9 mouse cellular contexts compared by ENCODE assay signal in the genomic region with DNA sequence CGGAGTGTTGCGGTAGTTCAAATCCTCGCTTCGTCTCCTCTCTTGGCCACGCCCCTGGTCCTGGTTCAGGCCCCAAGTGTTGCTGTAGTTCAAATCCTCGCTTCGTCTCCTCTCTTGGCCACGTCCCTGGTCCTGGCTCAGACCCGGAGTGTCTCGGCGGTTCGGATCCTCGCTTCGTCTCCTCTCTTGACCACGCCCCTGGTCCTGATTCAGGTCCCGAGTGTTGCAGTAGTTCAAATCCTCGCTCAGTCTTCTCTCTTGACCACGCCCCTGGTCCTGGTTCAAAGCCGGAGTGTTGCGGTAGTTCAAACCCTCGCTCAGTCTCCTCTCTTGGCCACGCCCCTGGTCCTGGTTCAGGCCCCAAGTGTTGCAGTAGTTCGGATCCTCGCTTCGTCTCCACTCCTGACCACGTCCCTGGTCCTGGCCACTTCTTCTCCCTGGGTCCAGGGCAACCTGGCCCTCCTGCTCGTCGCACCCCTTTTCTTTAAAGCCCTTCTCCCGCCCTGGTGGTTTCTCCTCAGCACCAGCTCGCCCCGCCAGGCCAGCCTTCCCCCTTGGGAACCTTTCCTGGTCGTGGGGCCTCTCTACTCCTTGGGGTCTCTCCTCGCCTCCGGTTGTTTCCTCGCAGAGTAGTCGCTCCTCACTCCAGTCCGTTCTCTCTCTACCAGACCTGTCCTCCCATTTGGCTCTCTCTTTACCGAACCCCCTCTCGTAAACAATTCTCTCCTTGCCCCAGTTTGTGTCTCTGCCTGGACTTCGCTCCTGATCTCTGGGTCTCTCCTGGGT. TPM values are rescaled to one million over a fixed set of nuclear protein-coding genes. Genes with fewer than 3 reads are reported as not detected.
DNase-seq lines count a peak whose midpoint lies in the region; ATAC-seq and TF ChIP-seq lines count a peak whose summit lies in the region.
"Not testable (repeated sequence)": the region's sequence is repeated elsewhere in the genome, so short reads cannot be mapped to it uniquely, and the experiment has no call there.
"Had no signal": no experiment of that assay in that cellular context is flagged by ENCODE, and none has a peak within 500 bp of the region (broad histone marks: within the 10 kb centered on the region; RNA-seq: fewer than 3 reads in every experiment).

No protein-coding gene starts in this region.

- 13% methylated on average over 40 of the region's 40 CpGs for WGBS in forebrain, embryonic 10.5 days
- 14% methylated on average over 40 of the region's 40 CpGs for WGBS in heart, embryonic 10.5 days
- WGBS in hindbrain, embryonic 13.5 days: 17% methylated on average over 40 of the region's 40 CpGs
- WGBS in kidney, embryonic 16.5 days: 13% methylated on average over 40 of the region's 40 CpGs
- WGBS in liver, embryonic 13.5 days (ENCODE audit: insufficient replicate concordance): 30% methylated on average over 40 of the region's 40 CpGs
- 18% methylated on average over 40 of the region's 40 CpGs for whole genome bisulfite sequencing in midbrain, embryonic 14.5 days
- 29% methylated on average over 40 of the region's 40 CpGs for WGBS in olfactory bulb, adult 2 months

- not testable (repeated sequence) for TF ChIP-seq CTCF in E14TG2a.4 (conservative IDR thresholded peaks at IDR 0.05; ENCODE audit: low read length); olfactory bulb, adult 2 months (IDR thresholded peaks at IDR 0.05; ENCODE audit: insufficient read depth, low read depth, low read length)

- ATAC-seq in hindbrain, embryonic 13.5 days (ENCODE audit: low FRiP score): peak; percentile 22; the same call in 1 of the 2 replicates
- ATAC-seq in kidney, embryonic 16.5 days (ENCODE audit: low FRiP score, low TSS enrichment): peak; percentile 5; the same call in 1 of the 2 replicates
- not testable (repeated sequence) for ATAC-seq in liver, embryonic 13.5 days (ENCODE audit: low read depth); midbrain, embryonic 14.5 days (ENCODE audit: low FRiP score, low TSS enrichment)

- not testable (repeated sequence) for TF ChIP-seq POLR2A in olfactory bulb, adult 2 months (IDR thresholded peaks at IDR 0.05; ENCODE audit: insufficient read depth, low read depth, low read length)

- peaks cover 30% of the 10 kb centered on the region for H3K9me3 ChIP-seq in E14TG2a.4 (ENCODE audit: low read length)
- H3K9me3 ChIP-seq in forebrain, embryonic 10.5 days: peaks cover 14% of the 10 kb centered on the region; the same call in 1 of the 2 replicates
- H3K9me3 ChIP-seq in heart, embryonic 10.5 days; hindbrain, embryonic 13.5 days; liver, embryonic 13.5 days (replicated peaks); midbrain, embryonic 14.5 days (ENCODE audit: control insufficient read depth, low read length): not testable (repeated sequence)
- H3K9me3 ChIP-seq in kidney, embryonic 16.5 days (ENCODE audit: low read length): peaks cover 23% of the 10 kb centered on the region

- H3K9ac ChIP-seq in hindbrain, embryonic 13.5 days; kidney, embryonic 16.5 days (replicated peaks; ENCODE audit: low read length); liver, embryonic 13.5 days; midbrain, embryonic 14.5 days (replicated peaks; ENCODE audit: low read length): not testable (repeated sequence)

- not testable (repeated sequence) for H3K36me3 ChIP-seq in E14TG2a.4 (ENCODE audit: insufficient read depth, low read length); forebrain, embryonic 10.5 days (replicated peaks); heart, embryonic 10.5 days; hindbrain, embryonic 13.5 days; kidney, embryonic 16.5 days (ENCODE audit: insufficient read depth, low read length); liver, embryonic 13.5 days; midbrain, embryonic 14.5 days (ENCODE audit: control insufficient read depth, insufficient read depth, low read length)

- DNase-seq in forebrain, embryonic 10.5 days (ENCODE audit: extremely low spot score, low spot score); heart, embryonic 10.5 days (ENCODE audit: low spot score); liver, embryonic 13.5 days; midbrain, embryonic 14.5 days: not testable (repeated sequence)

- H3K27ac ChIP-seq in forebrain, embryonic 10.5 days; heart, embryonic 10.5 days; hindbrain, embryonic 13.5 days; kidney, embryonic 16.5 days (ENCODE audit: low read length); liver, embryonic 13.5 days; midbrain, embryonic 14.5 days (replicated peaks; ENCODE audit: low read depth, low read length); olfactory bulb, adult 2 months (ENCODE audit: insufficient read depth, low read depth, low read length): not testable (repeated sequence)

- peak overlapping the region; percentile 55 for H3K4me3 ChIP-seq in E14TG2a.4 (replicated peaks; ENCODE audit: low read length)
- peak overlapping the region; percentile 49 for H3K4me3 ChIP-seq in forebrain, embryonic 10.5 days
- peak overlapping the region; percentile 17; the same call in 1 of the 2 replicates for H3K4me3 ChIP-seq in heart, embryonic 10.5 days
- H3K4me3 ChIP-seq in hindbrain, embryonic 13.5 days: peak overlapping the region; percentile 29
- peak overlapping the region; percentile 11; the same call in 1 of the 2 replicates for H3K4me3 ChIP-seq in kidney, embryonic 16.5 days (ENCODE audit: low read length)
- H3K4me3 ChIP-seq in liver, embryonic 13.5 days (replicated peaks): not testable (repeated sequence)
- peak overlapping the region; percentile 24 for H3K4me3 ChIP-seq in midbrain, embryonic 14.5 days (replicated peaks; ENCODE audit: low read depth, low read length)
- peak overlapping the region; percentile 28 for H3K4me3 ChIP-seq in olfactory bulb, adult 2 months (ENCODE audit: insufficient read depth, low read depth, low read length)

- peak overlapping the region; percentile 48 for H3K4me2 ChIP-seq in hindbrain, embryonic 13.5 days
- peak overlapping the region; percentile 36 for H3K4me2 ChIP-seq in kidney, embryonic 16.5 days (replicated peaks; ENCODE audit: low read depth, low read length)
- peak overlapping the region; percentile 67 for H3K4me2 ChIP-seq in liver, embryonic 13.5 days
- peak overlapping the region; percentile 52 for H3K4me2 ChIP-seq in midbrain, embryonic 14.5 days (ENCODE audit: low read length)

- H3K27me3 ChIP-seq in E14TG2a.4 (ENCODE audit: insufficient read depth, low read length); kidney, embryonic 16.5 days (ENCODE audit: insufficient read depth, low read length); liver, embryonic 13.5 days; midbrain, embryonic 14.5 days (ENCODE audit: control insufficient read depth, insufficient read depth, low read length): not testable (repeated sequence)
- H3K27me3 ChIP-seq in forebrain, embryonic 10.5 days (ENCODE audit: poor library complexity, severe bottlenecking): peaks cover 24% of the 10 kb centered on the region
- peaks cover 21% of the 10 kb centered on the region for H3K27me3 ChIP-seq in heart, embryonic 10.5 days (ENCODE audit: insufficient read depth, poor library complexity, severe bottlenecking)
- H3K27me3 ChIP-seq in hindbrain, embryonic 13.5 days: peaks cover 19% of the 10 kb centered on the region

- H3K4me1 ChIP-seq in E14TG2a.4 (replicated peaks; ENCODE audit: low read depth, low read length): peaks cover 24% of the 10 kb centered on the region
- H3K4me1 ChIP-seq in forebrain, embryonic 10.5 days: peaks cover 26% of the 10 kb centered on the region
- H3K4me1 ChIP-seq in heart, embryonic 10.5 days: peaks cover 14% of the 10 kb centered on the region
- peaks cover 20% of the 10 kb centered on the region; the same call in 1 of the 2 replicates for H3K4me1 ChIP-seq in hindbrain, embryonic 13.5 days (replicated peaks)
- H3K4me1 ChIP-seq in kidney, embryonic 16.5 days (ENCODE audit: insufficient read depth, low read length): peaks cover 14% of the 10 kb centered on the region; the same call in 1 of the 2 replicates
- peaks cover 21% of the 10 kb centered on the region for H3K4me1 ChIP-seq in liver, embryonic 13.5 days (replicated peaks)
- H3K4me1 ChIP-seq in midbrain, embryonic 14.5 days (ENCODE audit: control insufficient read depth, insufficient read depth, low read length): not testable (repeated sequence)
- peaks cover 21% of the 10 kb centered on the region for H3K4me1 ChIP-seq in olfactory bulb, adult 2 months (ENCODE audit: control insufficient read depth, insufficient read depth, low read length)

RNA-seq across cellular contexts. Expression of a gene that starts 0.9 kb away (rescaled TPM):
- 0.33 and 0.38 TPM in 2 replicates for polyA plus RNA-seq in forebrain, embryonic 10.5 days (2016; fragmentation: Nextera tagmentation; extraction: Ambion mirVana)
- 0.14 and 0.59 TPM in 2 replicates for polyA plus RNA-seq in heart, embryonic 10.5 days (2016; fragmentation: Nextera tagmentation; extraction: Ambion mirVana)
- 2.0 and 3.6 TPM in 2 replicates for polyA plus RNA-seq in hindbrain, embryonic 13.5 days (2015; fragmentation: Nextera tagmentation; extraction: Ambion mirVana)
- 0.63 and 1.2 TPM in 2 replicates for polyA plus RNA-seq in kidney, embryonic 16.5 days (2015; fragmentation: Nextera tagmentation; extraction: Ambion mirVana)
- polyA plus RNA-seq in liver, embryonic 13.5 days (2015; fragmentation: Nextera tagmentation; extraction: Ambion mirVana): 0.09 and 0.22 TPM in 2 replicates
- 3.6 TPM in 2 replicates for polyA plus RNA-seq in midbrain, embryonic 14.5 days (2014; fragmentation: Nextera tagmentation; extraction: Ambion mirVana)
- polyA plus RNA-seq in olfactory bulb, adult 2 months (2012; ENCODE audit: insufficient read depth, insufficient read length, low replicate concordance, missing spikeins): not detected in 2 replicates
- polyA plus RNA-seq: erythroblast, embryonic 14.5 days had no signal

RNA-seq across cellular contexts. Expression of a gene that starts 19.3 kb away (rescaled TPM):
- polyA plus RNA-seq in forebrain, embryonic 10.5 days (2016; fragmentation: Nextera tagmentation; extraction: Ambion mirVana): 0.64 and 0.79 TPM in 2 replicates
- 1.7 and 2.4 TPM in 2 replicates for polyA plus RNA-seq in heart, embryonic 10.5 days (2016; fragmentation: Nextera tagmentation; extraction: Ambion mirVana)
- polyA plus RNA-seq in hindbrain, embryonic 13.5 days (2015; fragmentation: Nextera tagmentation; extraction: Ambion mirVana): 0.43 and 0.57 TPM in 2 replicates
- polyA plus RNA-seq in kidney, embryonic 16.5 days (2015; fragmentation: Nextera tagmentation; extraction: Ambion mirVana): 1.5 and 1.7 TPM in 2 replicates
- polyA plus RNA-seq in liver, embryonic 13.5 days (2015; fragmentation: Nextera tagmentation; extraction: Ambion mirVana): 1.5 and 1.6 TPM in 2 replicates
- 0.54 and 0.85 TPM in 2 replicates for polyA plus RNA-seq in midbrain, embryonic 14.5 days (2014; fragmentation: Nextera tagmentation; extraction: Ambion mirVana)
- polyA plus RNA-seq in olfactory bulb, adult 2 months (2012; ENCODE audit: insufficient read depth, insufficient read length, low replicate concordance, missing spikeins): not detected in 2 replicates
- polyA plus RNA-seq: erythroblast, embryonic 14.5 days had no signal

RNA-seq across cellular contexts. Expression of a gene that starts 25.2 kb away (rescaled TPM):
- polyA plus RNA-seq in forebrain, embryonic 10.5 days (2016; fragmentation: Nextera tagmentation; extraction: Ambion mirVana): 103 and 108 TPM in 2 replicates
- 126 and 131 TPM in 2 replicates for polyA plus RNA-seq in heart, embryonic 10.5 days (2016; fragmentation: Nextera tagmentation; extraction: Ambion mirVana)
- polyA plus RNA-seq in hindbrain, embryonic 13.5 days (2015; fragmentation: Nextera tagmentation; extraction: Ambion mirVana): 79.0 and 79.8 TPM in 2 replicates
- polyA plus RNA-seq in kidney, embryonic 16.5 days (2015; fragmentation: Nextera tagmentation; extraction: Ambion mirVana): 134 and 143 TPM in 2 replicates
- polyA plus RNA-seq in liver, embryonic 13.5 days (2015; fragmentation: Nextera tagmentation; extraction: Ambion mirVana): 49.5 and 51.2 TPM in 2 replicates
- 86.6 and 107 TPM in 2 replicates for polyA plus RNA-seq in midbrain, embryonic 14.5 days (2014; fragmentation: Nextera tagmentation; extraction: Ambion mirVana)
- not detected in 2 replicates for polyA plus RNA-seq in olfactory bulb, adult 2 months (2012; ENCODE audit: insufficient read depth, insufficient read length, low replicate concordance, missing spikeins)

RNA-seq across cellular contexts. Expression of a gene that starts 32.5 kb away (rescaled TPM):
- 290 and 304 TPM in 2 replicates for polyA plus RNA-seq in forebrain, embryonic 10.5 days (2016; fragmentation: Nextera tagmentation; extraction: Ambion mirVana)
- 244 and 267 TPM in 2 replicates for polyA plus RNA-seq in heart, embryonic 10.5 days (2016; fragmentation: Nextera tagmentation; extraction: Ambion mirVana)
- 303 and 305 TPM in 2 replicates for polyA plus RNA-seq in hindbrain, embryonic 13.5 days (2015; fragmentation: Nextera tagmentation; extraction: Ambion mirVana)
- polyA plus RNA-seq in kidney, embryonic 16.5 days (2015; fragmentation: Nextera tagmentation; extraction: Ambion mirVana): 270 and 282 TPM in 2 replicates
- 136 and 155 TPM in 2 replicates for polyA plus RNA-seq in liver, embryonic 13.5 days (2015; fragmentation: Nextera tagmentation; extraction: Ambion mirVana)
- 290 and 302 TPM in 2 replicates for polyA plus RNA-seq in midbrain, embryonic 14.5 days (2014; fragmentation: Nextera tagmentation; extraction: Ambion mirVana)
- not detected in 2 replicates for polyA plus RNA-seq in olfactory bulb, adult 2 months (2012; ENCODE audit: insufficient read depth, insufficient read length, low replicate concordance, missing spikeins)

RNA-seq across cellular contexts. Expression of a gene that starts 35.3 kb away (rescaled TPM):
- 2.9 and 4.1 TPM in 2 replicates for polyA plus RNA-seq in forebrain, embryonic 10.5 days (2016; fragmentation: Nextera tagmentation; extraction: Ambion mirVana)
- 8.2 and 9.7 TPM in 2 replicates for polyA plus RNA-seq in heart, embryonic 10.5 days (2016; fragmentation: Nextera tagmentation; extraction: Ambion mirVana)
- polyA plus RNA-seq in hindbrain, embryonic 13.5 days (2015; fragmentation: Nextera tagmentation; extraction: Ambion mirVana): 1.7 and 2.1 TPM in 2 replicates
- 7.5 and 8.5 TPM in 2 replicates for polyA plus RNA-seq in kidney, embryonic 16.5 days (2015; fragmentation: Nextera tagmentation; extraction: Ambion mirVana)
- 3.1 and 4.4 TPM in 2 replicates for polyA plus RNA-seq in liver, embryonic 13.5 days (2015; fragmentation: Nextera tagmentation; extraction: Ambion mirVana)
- 0.29 and 0.57 TPM in 2 replicates for polyA plus RNA-seq in midbrain, embryonic 14.5 days (2014; fragmentation: Nextera tagmentation; extraction: Ambion mirVana)
- polyA plus RNA-seq in olfactory bulb, adult 2 months (2012; ENCODE audit: insufficient read depth, insufficient read length, low replicate concordance, missing spikeins): not detected in 2 replicates
- polyA plus RNA-seq: erythroblast, embryonic 14.5 days had no signal
